Mouse (Mus musculus) thymus, adult 2 months (tissue): ENCODE results near the gene Gemin5.

ENCODE experiments used
- CTCF ChIP-seq: fragments of 200-500 bp; IDR thresholded peaks from 2 replicates; pipeline ENCODE4 v1.5.1; 2012; ENCODE audit warnings: mild to moderate bottlenecking, control low read depth, low read length, moderate library complexity, borderline replicate concordance; ENCODE audit not compliant: control insufficient read depth, poor library complexity, insufficient read depth; ENCODE audit errors: extremely low read depth
- POLR2A ChIP-seq: fragments of 200-500 bp; IDR thresholded peaks from 2 replicates; pipeline ENCODE4 v1.6.1; 2012; ENCODE audit warnings: mild to moderate bottlenecking, low read length, control low read depth, moderate library complexity; ENCODE audit not compliant: control insufficient read depth, poor library complexity, insufficient read depth; ENCODE audit errors: extremely low read depth

DNA sequence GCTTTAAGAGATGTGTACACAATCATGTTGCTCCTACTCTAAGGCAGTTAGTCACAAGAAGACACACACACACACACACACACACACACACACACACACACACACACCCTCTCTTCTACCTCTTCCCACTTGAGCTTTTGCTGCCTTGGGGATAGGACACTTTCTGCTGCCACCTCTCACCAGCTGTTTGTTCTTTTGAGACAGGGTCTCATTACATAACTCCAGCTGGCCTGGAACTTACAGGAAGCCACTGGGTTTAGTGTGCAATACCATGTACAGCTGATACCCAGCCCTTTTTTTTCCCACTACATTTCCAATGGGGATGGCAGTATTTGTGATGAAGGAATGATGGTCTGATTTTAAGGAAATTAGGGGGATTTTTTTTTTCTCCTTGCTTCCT, 33.0 kb downstream of the Gemin5 start:
- TF ChIP-seq POLR2A (no peak), CTCF (no peak)
